Mouse (Mus musculus) retina, postnatal 1 day (tissue): ENCODE results near the gene Rabgap1.

Source experiments
- DNase-seq: peaks from one replicate; pipeline ENCODE4 v3.0.0-alpha.2; 2012

Gene Rabgap1

GRCm38 (mm10) chr2:37516030-37516710, 73.1 kb downstream of the Rabgap1 start, which contains the start of gene Gpr21:
TSS of gene Gpr21 (plus strand) at chr2:37516332.
- DNase-seq = peak; percentile 36

GRCm38 (mm10) chr2:37516922-37517462, 73.9 kb downstream of the Rabgap1 start:
- peak; percentile 41 for DNase-seq

GRCm38 (mm10) chr2:37518561-37519285, 75.6 kb downstream of the Rabgap1 start:
- no peak for DNase-seq

GRCm38 (mm10) chr2:37519286-37519640, 76.2 kb downstream of the Rabgap1 start:
- no peak for DNase-seq

GRCm38 (mm10) chr2:37527587-37527986, 84.5 kb downstream of the Rabgap1 start:
- no peak for DNase-seq

GRCm38 (mm10) chr2:37529397-37529796, 86.3 kb downstream of the Rabgap1 start:
- no peak for DNase-seq

GRCm38 (mm10) chr2:37530766-37531165, 87.7 kb downstream of the Rabgap1 start:
- no peak for DNase-seq

GRCm38 (mm10) chr2:37531639-37532038, 88.6 kb downstream of the Rabgap1 start:
- DNase-seq = no peak

- no peak for DNase-seq
Measured at GRCm38 (mm10) chr2:37549346-37550012, 106.4 kb downstream of the Rabgap1 start.

- DNase-seq = no peak
Measured at GRCm38 (mm10) chr2:37556366-37556765, 113.3 kb downstream of the Rabgap1 start.

- no peak for DNase-seq
Measured at GRCm38 (mm10) chr2:37565579-37565978, 122.5 kb downstream of the Rabgap1 start.

GRCm38 (mm10) chr2:37566035-37566434, 123.0 kb downstream of the Rabgap1 start:
- DNase-seq = no peak

- DNase-seq = no peak
Measured at GRCm38 (mm10) chr2:37569888-37570287, 126.8 kb downstream of the Rabgap1 start.

- DNase-seq = no peak
Measured at GRCm38 (mm10) chr2:37570703-37571102, 127.6 kb downstream of the Rabgap1 start.

GRCm38 (mm10) chr2:37572141-37572540, 129.1 kb downstream of the Rabgap1 start:
- DNase-seq = no peak

- DNase-seq = no peak
Measured at GRCm38 (mm10) chr2:37576661-37577060, 133.6 kb downstream of the Rabgap1 start.

GRCm38 (mm10) chr2:37578185-37578584, 135.1 kb downstream of the Rabgap1 start:
- DNase-seq = no peak

- no peak for DNase-seq
Measured at GRCm38 (mm10) chr2:37587919-37588318, 144.8 kb downstream of the Rabgap1 start.
